Mouse (Mus musculus): Measurements from ENCODE around the gene Pdgfc. TPM values are rescaled to one million over a fixed set of nuclear protein-coding genes. Genes with fewer than 3 reads are reported as not detected.
"Not testable (repeated sequence)": the region's sequence is repeated elsewhere in the genome, so short reads cannot be mapped to it uniquely, and the experiment has no call there.

Gene Pdgfc
- polyA plus RNA-seq, 1 experiment from 2014 or later = 6.7 TPM

GRCm38 (mm10) chr3:81121731-81122130 lies 85.5 kb downstream of the Pdgfc start:
- no peak for ATAC-seq
- 92% methylated on average over 1 of the region's 1 CpGs for WGBS
- H3K4me1 ChIP-seq (ENCODE audit: control insufficient read depth, insufficient read depth, low read depth, low read length) = no peaks in the 10 kb centered on the region
- H3K9me3 ChIP-seq (ENCODE audit: control insufficient read depth, low read length) = no peaks in the 10 kb centered on the region
- no peaks in the 10 kb centered on the region for H3K36me3 ChIP-seq (ENCODE audit: control insufficient read depth, insufficient read depth, low read length)
- no peak overlapping the region for H3K4me2 ChIP-seq (ENCODE audit: low read length)
- no peak overlapping the region for H3K4me3 ChIP-seq (ENCODE audit: low read length)
- H3K27me3 ChIP-seq (replicated peaks; ENCODE audit: control insufficient read depth, insufficient read depth, low read length) = no peaks in the 10 kb centered on the region
- H3K27ac ChIP-seq (ENCODE audit: low read depth, low read length) = no peak overlapping the region
- H3K9ac ChIP-seq (ENCODE audit: low read depth, low read length) = no peak overlapping the region

GRCm38 (mm10) chr3:81123461-81123860 lies 87.2 kb downstream of the Pdgfc start:
- WGBS = 85% methylated on average over 3 of the region's 3 CpGs
- Histone ChIP-seq H3K4me1 (ENCODE audit: control insufficient read depth, insufficient read depth, low read depth, low read length) (no peaks in the 10 kb centered on the region), H3K4me3 (ENCODE audit: low read length) (no peak overlapping the region)

GRCm38 (mm10) chr3:81127013-81127412 lies 90.8 kb downstream of the Pdgfc start:
- ATAC-seq = no peak
- H3K4me2 ChIP-seq (ENCODE audit: low read length) = no peak overlapping the region
- no peaks in the 10 kb centered on the region for H3K36me3 ChIP-seq (ENCODE audit: control insufficient read depth, insufficient read depth, low read length)
- 41% methylated on average over 2 of the region's 2 CpGs for WGBS
- no peak overlapping the region for H3K27ac ChIP-seq (ENCODE audit: low read depth, low read length)
- no peak overlapping the region for H3K9ac ChIP-seq (ENCODE audit: low read depth, low read length)
- H3K9me3 ChIP-seq (ENCODE audit: control insufficient read depth, low read length) = no peaks in the 10 kb centered on the region
- no peaks in the 10 kb centered on the region for H3K4me1 ChIP-seq (ENCODE audit: control insufficient read depth, insufficient read depth, low read depth, low read length)
- no peaks in the 10 kb centered on the region for H3K27me3 ChIP-seq (replicated peaks; ENCODE audit: control insufficient read depth, insufficient read depth, low read length)
- no peak overlapping the region for H3K4me3 ChIP-seq (ENCODE audit: low read length)

More at GRCm38 (mm10) chr3:81123461-81123860, 87.2 kb downstream of the Pdgfc start:
- ATAC-seq = no peak
- no peak overlapping the region for H3K27ac ChIP-seq (ENCODE audit: low read depth, low read length)
- no peak overlapping the region for H3K9ac ChIP-seq (ENCODE audit: low read depth, low read length)
- no peaks in the 10 kb centered on the region for H3K9me3 ChIP-seq (ENCODE audit: control insufficient read depth, low read length)
- no peak overlapping the region for H3K4me2 ChIP-seq (ENCODE audit: low read length)
- no peaks in the 10 kb centered on the region for H3K36me3 ChIP-seq (ENCODE audit: control insufficient read depth, insufficient read depth, low read length)
- H3K27me3 ChIP-seq (replicated peaks; ENCODE audit: control insufficient read depth, insufficient read depth, low read length) = no peaks in the 10 kb centered on the region

GRCm38 (mm10) chr3:81136985-81137384 lies 100.8 kb downstream of the Pdgfc start:
- 88% methylated on average over 3 of the region's 3 CpGs for WGBS

GRCm38 (mm10) chr3:81138030-81138429 lies 101.8 kb downstream of the Pdgfc start:
- not testable (repeated sequence) for H3K4me2 ChIP-seq (ENCODE audit: low read length); ATAC-seq; H3K27ac ChIP-seq (ENCODE audit: low read depth, low read length); H3K9ac ChIP-seq (ENCODE audit: low read depth, low read length); H3K9me3 ChIP-seq (ENCODE audit: control insufficient read depth, low read length); H3K36me3 ChIP-seq (ENCODE audit: control insufficient read depth, insufficient read depth, low read length); H3K4me1 ChIP-seq (ENCODE audit: control insufficient read depth, insufficient read depth, low read depth, low read length); H3K4me3 ChIP-seq (ENCODE audit: low read length); H3K27me3 ChIP-seq (replicated peaks; ENCODE audit: control insufficient read depth, insufficient read depth, low read length)
- 85% methylated on average over 1 of the region's 1 CpGs for WGBS

More at GRCm38 (mm10) chr3:81136985-81137384, 100.8 kb downstream of the Pdgfc start:
- Histone ChIP-seq H3K27me3 (replicated peaks; ENCODE audit: control insufficient read depth, insufficient read depth, low read length) (no peaks in the 10 kb centered on the region), H3K4me1 (ENCODE audit: control insufficient read depth, insufficient read depth, low read depth, low read length) (no peaks in the 10 kb centered on the region), H3K4me2 (ENCODE audit: low read length) (no peak overlapping the region), H3K9me3 (ENCODE audit: control insufficient read depth, low read length) (no peaks in the 10 kb centered on the region), H3K36me3 (ENCODE audit: control insufficient read depth, insufficient read depth, low read length) (no peaks in the 10 kb centered on the region), H3K27ac (ENCODE audit: low read depth, low read length) (no peak overlapping the region), H3K4me3 (ENCODE audit: low read length) (no peak overlapping the region), H3K9ac (ENCODE audit: low read depth, low read length) (no peak overlapping the region)
- no peak for ATAC-seq

GRCm38 (mm10) chr3:81143730-81144129 lies 107.5 kb downstream of the Pdgfc start:
- Histone ChIP-seq H3K36me3 (ENCODE audit: control insufficient read depth, insufficient read depth, low read length) (no peaks in the 10 kb centered on the region), H3K4me3 (ENCODE audit: low read length) (no peak overlapping the region), H3K27ac (ENCODE audit: low read depth, low read length) (no peak overlapping the region), H3K9ac (ENCODE audit: low read depth, low read length) (no peak overlapping the region), H3K4me2 (ENCODE audit: low read length) (no peak overlapping the region), H3K9me3 (ENCODE audit: control insufficient read depth, low read length) (no peaks in the 10 kb centered on the region), H3K27me3 (replicated peaks; ENCODE audit: control insufficient read depth, insufficient read depth, low read length) (no peaks in the 10 kb centered on the region), H3K4me1 (ENCODE audit: control insufficient read depth, insufficient read depth, low read depth, low read length) (no peaks in the 10 kb centered on the region)
- ATAC-seq = no peak

- Histone ChIP-seq H3K4me2 (ENCODE audit: low read length) (no peak overlapping the region), H3K4me3 (ENCODE audit: low read length) (no peak overlapping the region), H3K27me3 (replicated peaks; ENCODE audit: control insufficient read depth, insufficient read depth, low read length) (no peaks in the 10 kb centered on the region), H3K9ac (ENCODE audit: low read depth, low read length) (no peak overlapping the region), H3K36me3 (ENCODE audit: control insufficient read depth, insufficient read depth, low read length) (no peaks in the 10 kb centered on the region), H3K4me1 (ENCODE audit: control insufficient read depth, insufficient read depth, low read depth, low read length) (no peaks in the 10 kb centered on the region), H3K9me3 (ENCODE audit: control insufficient read depth, low read length) (no peaks in the 10 kb centered on the region), H3K27ac (ENCODE audit: low read depth, low read length) (no peak overlapping the region)
- 57% methylated on average over 3 of the region's 3 CpGs for WGBS
- ATAC-seq = peak; percentile 20; the same call in 1 of the 2 replicates
Observed at GRCm38 (mm10) chr3:81149109-81149521, 112.9 kb downstream of the Pdgfc start.

- Histone ChIP-seq H3K4me3 (ENCODE audit: low read length) (no peak overlapping the region), H3K36me3 (ENCODE audit: control insufficient read depth, insufficient read depth, low read length) (no peaks in the 10 kb centered on the region), H3K27ac (ENCODE audit: low read depth, low read length) (no peak overlapping the region), H3K4me1 (ENCODE audit: control insufficient read depth, insufficient read depth, low read depth, low read length) (no peaks in the 10 kb centered on the region), H3K27me3 (replicated peaks; ENCODE audit: control insufficient read depth, insufficient read depth, low read length) (no peaks in the 10 kb centered on the region), H3K9me3 (ENCODE audit: control insufficient read depth, low read length) (no peaks in the 10 kb centered on the region), H3K4me2 (ENCODE audit: low read length) (no peak overlapping the region), H3K9ac (ENCODE audit: low read depth, low read length) (no peak overlapping the region)
- no peak for ATAC-seq
Observed at GRCm38 (mm10) chr3:81150228-81150627, 114.0 kb downstream of the Pdgfc start.

- Histone ChIP-seq H3K4me2 (ENCODE audit: low read length) (no peak overlapping the region), H3K4me1 (ENCODE audit: control insufficient read depth, insufficient read depth, low read depth, low read length) (no peaks in the 10 kb centered on the region), H3K4me3 (ENCODE audit: low read length) (no peak overlapping the region), H3K9ac (ENCODE audit: low read depth, low read length) (no peak overlapping the region), H3K9me3 (ENCODE audit: control insufficient read depth, low read length) (no peaks in the 10 kb centered on the region), H3K36me3 (ENCODE audit: control insufficient read depth, insufficient read depth, low read length) (no peaks in the 10 kb centered on the region), H3K27me3 (replicated peaks; ENCODE audit: control insufficient read depth, insufficient read depth, low read length) (no peaks in the 10 kb centered on the region), H3K27ac (ENCODE audit: low read depth, low read length) (no peak overlapping the region)
- 72% methylated on average over 1 of the region's 1 CpGs for WGBS
- no peak for ATAC-seq
Observed at GRCm38 (mm10) chr3:81154420-81154819, 118.2 kb downstream of the Pdgfc start.
